Mouse (Mus musculus) stomach, postnatal 0 days (tissue): ENCODE data around the gene Pik3c2g.

Experiments used
- CTCF ChIP-seq: IDR thresholded peaks from 2 replicates; pipeline ENCODE4 v1.5.1; 2016; ENCODE audit warnings: antibody characterized with exemption, low read depth, mild to moderate bottlenecking, moderate library complexity
- EP300 ChIP-seq: optimal IDR thresholded peaks from 2 replicates; pipeline ENCODE3; 2016; ENCODE audit warnings: antibody characterized with exemption

DNA sequence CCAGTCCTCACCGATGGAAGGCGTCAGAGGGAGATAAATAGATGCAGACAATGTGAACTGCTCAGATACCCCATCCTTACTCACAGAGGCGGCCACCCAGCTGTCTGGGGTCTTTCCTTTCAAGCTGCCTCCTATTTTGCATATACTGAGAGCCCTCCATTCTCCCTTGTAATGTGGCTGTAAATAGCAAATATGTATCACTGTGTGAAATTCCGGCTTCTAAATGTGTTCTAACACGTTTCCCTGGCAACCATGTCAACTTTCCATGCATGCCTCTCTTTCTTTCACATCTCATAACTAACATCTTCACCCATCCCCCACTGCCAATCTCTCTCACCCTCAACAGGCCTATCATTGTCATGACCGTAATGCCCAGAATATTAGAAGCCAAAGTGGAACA, 379.7 kb downstream of the Pik3c2g start:
- no peak for TF ChIP-seq CTCF
- no peak for TF ChIP-seq EP300
